Mouse (Mus musculus): ENCODE measurements at regions not wholly inside any gene's neighbourhood (a gene's known extent, or its start where the extent isn't known, plus 50 kb on each side); places are given as distances from the start of the nearest gene placed in this dataset.

DNA sequence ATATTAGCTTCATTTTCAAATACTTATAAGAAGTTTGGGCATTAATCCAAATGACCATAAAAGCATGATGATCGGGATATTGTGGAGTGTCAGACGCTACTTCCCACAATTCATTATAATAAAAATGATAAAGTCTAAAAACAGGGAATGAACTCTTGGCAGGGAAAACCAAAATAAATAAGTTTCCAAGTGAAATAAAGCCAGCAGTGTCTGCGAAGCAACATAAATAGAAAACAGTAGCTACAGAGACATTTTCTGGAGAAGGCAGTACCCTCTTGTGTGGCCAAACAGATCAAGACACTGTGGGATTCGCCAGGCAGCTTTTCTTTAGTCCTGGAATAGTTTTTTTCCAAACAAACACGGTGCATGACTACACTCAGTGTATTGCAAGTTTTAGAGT is 172.7 kb upstream of the Hand2 start:
- DNase-seq (ENCODE audit: low read depth), result no peak

DNA sequence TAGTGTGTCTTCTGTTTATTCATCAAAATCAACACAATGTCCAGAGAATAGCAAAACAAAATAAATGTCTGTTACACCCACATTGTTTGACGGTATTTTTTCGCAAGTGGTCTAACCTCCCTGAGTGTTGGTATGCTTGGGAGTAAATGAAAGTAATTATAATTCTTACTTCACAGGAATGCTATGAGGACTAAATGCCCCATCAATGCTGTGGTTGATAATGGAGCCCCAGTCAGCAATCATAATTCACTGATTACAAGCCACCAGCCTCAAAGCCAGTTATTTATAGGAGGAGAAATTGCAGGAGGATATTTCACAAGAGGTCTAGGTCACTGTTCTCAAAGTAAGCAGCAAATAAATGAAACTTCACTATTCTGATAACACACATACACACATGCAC is 129.6 kb upstream of the Hand2 start:
- DNase-seq (ENCODE audit: low read depth), result no peak

DNA sequence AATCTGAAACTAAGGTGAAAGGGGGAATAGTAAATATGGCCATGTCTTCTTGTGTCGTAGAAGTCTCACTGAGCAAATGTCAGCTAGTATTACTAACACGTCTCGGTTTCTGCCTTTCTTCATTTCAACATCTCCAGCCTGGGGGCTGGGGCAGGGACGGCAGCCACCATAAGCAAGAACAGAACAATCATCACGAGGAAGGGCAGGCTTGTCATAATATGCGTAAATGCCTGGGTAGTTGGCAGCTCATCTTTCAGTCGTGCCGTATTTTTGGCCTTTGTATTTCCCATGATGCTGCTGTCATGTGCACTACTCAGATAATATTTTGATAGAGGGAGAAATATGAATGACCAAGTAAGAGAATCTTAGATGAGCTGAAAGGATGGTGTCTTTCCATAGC is 120.5 kb upstream of the Hand2 start:
- no peak for DNase-seq (ENCODE audit: low read depth)

DNA sequence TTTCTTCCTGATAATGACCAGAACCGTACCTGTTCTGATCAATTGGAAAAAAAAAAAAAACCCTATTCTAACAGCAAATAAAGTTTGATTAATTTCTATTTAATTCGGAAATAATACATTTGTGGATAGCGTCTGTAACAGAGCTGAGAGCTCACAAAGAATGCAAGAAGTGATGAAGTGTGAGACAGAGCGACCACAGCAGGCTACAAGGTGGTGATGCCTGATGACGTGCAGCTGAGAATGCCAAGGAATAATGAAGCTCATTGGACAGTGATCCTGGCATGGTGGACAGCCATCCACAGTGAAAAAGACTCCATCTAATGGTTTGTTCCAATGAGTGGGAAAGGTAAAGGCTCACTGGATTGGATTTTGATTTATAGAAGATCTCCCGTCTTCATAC is 111.2 kb upstream of the Hand2 start:
- DNase-seq (ENCODE audit: low read depth), result no peak

DNA sequence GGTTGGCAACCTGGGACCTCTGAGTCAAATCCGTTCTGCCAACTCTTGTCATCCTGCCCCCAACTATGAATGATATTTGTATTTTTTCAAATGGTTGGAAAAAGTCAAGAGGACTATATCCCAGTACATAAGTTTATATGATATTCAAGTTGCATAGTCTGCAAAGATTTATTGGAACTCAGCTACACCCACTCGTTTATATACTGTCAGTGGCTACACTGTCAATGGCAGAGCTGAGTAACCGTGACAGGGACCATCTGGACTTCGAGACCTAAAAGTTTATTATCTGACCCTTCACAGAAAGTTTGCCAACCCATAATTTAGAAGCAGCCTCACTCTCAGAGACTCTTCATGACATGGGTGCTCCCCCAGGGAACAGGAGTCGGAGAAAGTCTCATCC is 107.7 kb upstream of the Hand2 start:
- DNase-seq (ENCODE audit: low read depth), result no peak

DNA sequence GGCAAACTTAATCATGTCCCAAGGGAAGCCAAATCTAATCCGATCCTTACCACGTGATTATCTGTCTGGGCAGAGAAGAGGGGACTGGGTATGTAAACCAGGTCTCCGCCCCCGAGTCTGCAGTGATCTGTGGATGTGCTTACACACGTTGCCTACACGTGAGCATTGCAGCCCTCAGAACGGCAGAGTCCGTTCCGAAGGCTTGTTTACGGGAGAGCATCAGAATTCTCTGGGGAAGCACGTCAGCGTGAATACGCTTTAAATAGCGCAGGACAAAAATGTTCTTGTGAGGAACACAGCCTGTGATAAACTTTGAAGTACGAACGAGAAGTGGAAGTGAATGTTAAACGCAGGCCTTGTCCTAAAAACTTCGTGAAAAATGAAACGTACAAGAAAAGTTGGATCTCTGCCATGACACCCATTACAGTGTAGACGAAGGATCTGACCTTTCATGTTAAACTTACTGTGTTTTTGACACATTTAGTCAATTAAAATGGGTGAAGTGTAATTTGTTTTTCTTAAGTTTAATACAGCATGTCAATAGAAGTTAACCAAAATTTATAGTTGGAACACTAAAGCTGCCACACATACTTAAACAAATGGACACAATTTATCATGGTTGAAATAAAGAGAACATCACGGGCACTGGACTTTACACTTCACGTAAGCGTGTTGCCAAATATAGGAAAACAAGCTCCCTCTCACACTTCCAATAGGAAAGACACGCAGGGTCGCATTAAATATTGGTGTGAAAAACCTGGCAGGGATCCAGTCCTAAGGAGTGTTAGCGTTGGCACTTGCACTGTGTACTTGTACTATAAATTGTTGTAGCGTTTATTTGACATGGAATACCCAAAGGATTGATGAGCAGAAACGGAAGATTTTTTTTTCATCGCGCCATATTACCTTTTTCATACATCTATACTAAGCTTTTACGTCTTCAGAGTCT is 106.5 kb upstream of the Hand2 start:
- DNase-seq (ENCODE audit: low read depth), result no peak

DNA sequence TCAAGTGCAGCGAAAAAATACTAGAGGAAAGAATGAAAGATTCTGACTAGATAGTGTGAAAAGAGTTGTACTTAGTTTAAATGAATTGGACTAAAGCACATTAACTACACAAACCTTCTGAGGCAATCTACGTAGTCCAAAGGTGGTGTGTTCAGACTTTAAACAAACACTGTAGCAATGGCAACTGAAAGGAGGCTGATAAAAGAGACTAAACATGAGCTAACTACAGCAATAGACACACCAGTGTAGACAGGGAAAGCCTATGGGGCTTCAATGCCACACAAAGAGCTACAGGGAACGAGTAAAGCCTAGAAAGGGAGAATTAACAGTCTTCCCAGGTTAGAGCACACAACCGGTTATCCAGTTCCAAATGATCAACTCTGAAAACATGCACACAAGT is 90.2 kb upstream of the Hand2 start:
- no peak for DNase-seq (ENCODE audit: low read depth)

DNA sequence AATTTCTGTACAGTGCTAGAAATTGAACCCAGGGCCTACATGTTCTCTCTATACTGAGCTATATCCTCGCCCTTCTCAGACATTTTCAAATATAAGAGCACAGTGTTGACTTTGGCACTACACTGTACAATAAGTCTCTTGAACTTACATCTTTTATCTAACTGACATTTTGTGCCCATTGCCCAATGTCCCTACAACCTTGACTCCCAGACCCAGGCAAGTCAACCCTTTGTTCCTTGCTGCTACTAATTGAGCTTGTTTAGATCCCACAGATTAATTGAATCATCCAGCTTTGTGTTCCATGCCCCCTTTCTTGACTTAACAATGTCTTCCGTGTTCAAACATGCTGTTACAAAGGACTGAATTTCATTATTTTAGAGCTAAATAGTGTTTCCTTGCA is 78.5 kb upstream of the Hand2 start:
- no peak for DNase-seq (ENCODE audit: low read depth)

DNA sequence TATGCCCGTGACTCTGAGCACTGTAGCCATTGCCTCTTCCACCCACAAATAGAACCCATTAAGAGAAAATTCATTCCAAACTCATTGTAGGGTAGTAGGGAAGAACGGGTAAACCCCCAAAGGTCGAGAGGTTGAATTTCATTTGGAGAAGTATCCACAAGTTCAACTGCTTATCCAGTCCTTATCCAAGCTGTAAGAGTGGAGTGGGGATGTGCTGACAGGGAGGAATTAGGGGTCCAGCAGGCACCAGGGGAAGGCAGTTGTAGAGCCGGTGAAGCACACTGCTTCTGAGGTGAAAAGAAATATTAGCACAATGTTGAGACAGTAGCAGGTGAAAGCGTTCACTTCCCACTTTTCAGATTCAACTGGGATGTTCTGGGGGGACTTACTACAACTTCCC is 71.7 kb upstream of the Hand2 start:
- DNase-seq (ENCODE audit: low read depth), result no peak
